Mouse (Mus musculus): ENCODE results near the gene Herpud1. TPM values are rescaled to one million over a fixed set of nuclear protein-coding genes. Genes with fewer than 3 reads are reported as not detected.

Herpud1 gene
- total RNA-seq, 1 experiment from 2014 or later: 114 TPM

- no peak for DNase-seq
Observed at GRCm38 (mm10) chr8:94408443-94409080, 22.3 kb downstream of the Herpud1 start.

- no peak for DNase-seq
Observed at GRCm38 (mm10) chr8:94409523-94409922, 23.3 kb downstream of the Herpud1 start.

- DNase-seq: no peak
Observed at GRCm38 (mm10) chr8:94412518-94412917, 26.3 kb downstream of the Herpud1 start.

GRCm38 (mm10) chr8:94413509-94413908, 27.3 kb downstream of the Herpud1 start:
- no peak for DNase-seq

- DNase-seq: no peak
Observed at GRCm38 (mm10) chr8:94415218-94415617, 29.0 kb downstream of the Herpud1 start.

- no peak for DNase-seq
Observed at GRCm38 (mm10) chr8:94418017-94418416, 31.8 kb downstream of the Herpud1 start.

GRCm38 (mm10) chr8:94422270-94422669, 36.0 kb downstream of the Herpud1 start:
- no peak for DNase-seq

- DNase-seq: peak; percentile 37
Observed at GRCm38 (mm10) chr8:94427953-94428352, 41.7 kb downstream of the Herpud1 start.

GRCm38 (mm10) chr8:94428420-94428819, 42.2 kb downstream of the Herpud1 start:
- no peak for DNase-seq

- DNase-seq: no peak
Observed at GRCm38 (mm10) chr8:94429376-94429775, 43.1 kb downstream of the Herpud1 start.

- no peak for DNase-seq
Observed at GRCm38 (mm10) chr8:94432212-94432611, 46.0 kb downstream of the Herpud1 start.

- peak; percentile 87 for DNase-seq
Observed at GRCm38 (mm10) chr8:94433981-94434466, 47.8 kb downstream of the Herpud1 start, which contains the start of gene Nlrc5. Nlrc5 (plus strand) TSS chr8:94434356.

GRCm38 (mm10) chr8:94434958-94435357, 48.7 kb downstream of the Herpud1 start:
- no peak for DNase-seq

- DNase-seq: no peak
Observed at GRCm38 (mm10) chr8:94435397-94436111, 49.3 kb downstream of the Herpud1 start.

GRCm38 (mm10) chr8:94436112-94436572, 49.9 kb downstream of the Herpud1 start:
- DNase-seq: no peak

- no peak for DNase-seq
Observed at GRCm38 (mm10) chr8:94436900-94437299, 50.7 kb downstream of the Herpud1 start.

GRCm38 (mm10) chr8:94438659-94439058, 52.4 kb downstream of the Herpud1 start:
- no peak for DNase-seq

- no peak for DNase-seq
Observed at GRCm38 (mm10) chr8:94439691-94440090, 53.5 kb downstream of the Herpud1 start.

- DNase-seq: no peak
Observed at GRCm38 (mm10) chr8:94440389-94440788, 54.2 kb downstream of the Herpud1 start.

- no peak for DNase-seq
Observed at GRCm38 (mm10) chr8:94441686-94442085, 55.4 kb downstream of the Herpud1 start.

- no peak for DNase-seq
Observed at GRCm38 (mm10) chr8:94443153-94443552, 56.9 kb downstream of the Herpud1 start.

GRCm38 (mm10) chr8:94444480-94444879, 58.2 kb downstream of the Herpud1 start:
- no peak for DNase-seq
